Mouse (Mus musculus) heart, postnatal 0 days (tissue): ENCODE results near the gene Shc1.

ENCODE experiments used
- CTCF ChIP-seq: IDR thresholded peaks from 2 replicates; pipeline ENCODE4 v1.5.1; 2016; ENCODE audit warnings: antibody characterized with exemption, control low read depth, low read depth
- EP300 ChIP-seq: IDR thresholded peaks from 2 replicates; pipeline ENCODE4 v1.6.1; 2016; ENCODE audit warnings: antibody characterized with exemption, low read depth

DNA sequence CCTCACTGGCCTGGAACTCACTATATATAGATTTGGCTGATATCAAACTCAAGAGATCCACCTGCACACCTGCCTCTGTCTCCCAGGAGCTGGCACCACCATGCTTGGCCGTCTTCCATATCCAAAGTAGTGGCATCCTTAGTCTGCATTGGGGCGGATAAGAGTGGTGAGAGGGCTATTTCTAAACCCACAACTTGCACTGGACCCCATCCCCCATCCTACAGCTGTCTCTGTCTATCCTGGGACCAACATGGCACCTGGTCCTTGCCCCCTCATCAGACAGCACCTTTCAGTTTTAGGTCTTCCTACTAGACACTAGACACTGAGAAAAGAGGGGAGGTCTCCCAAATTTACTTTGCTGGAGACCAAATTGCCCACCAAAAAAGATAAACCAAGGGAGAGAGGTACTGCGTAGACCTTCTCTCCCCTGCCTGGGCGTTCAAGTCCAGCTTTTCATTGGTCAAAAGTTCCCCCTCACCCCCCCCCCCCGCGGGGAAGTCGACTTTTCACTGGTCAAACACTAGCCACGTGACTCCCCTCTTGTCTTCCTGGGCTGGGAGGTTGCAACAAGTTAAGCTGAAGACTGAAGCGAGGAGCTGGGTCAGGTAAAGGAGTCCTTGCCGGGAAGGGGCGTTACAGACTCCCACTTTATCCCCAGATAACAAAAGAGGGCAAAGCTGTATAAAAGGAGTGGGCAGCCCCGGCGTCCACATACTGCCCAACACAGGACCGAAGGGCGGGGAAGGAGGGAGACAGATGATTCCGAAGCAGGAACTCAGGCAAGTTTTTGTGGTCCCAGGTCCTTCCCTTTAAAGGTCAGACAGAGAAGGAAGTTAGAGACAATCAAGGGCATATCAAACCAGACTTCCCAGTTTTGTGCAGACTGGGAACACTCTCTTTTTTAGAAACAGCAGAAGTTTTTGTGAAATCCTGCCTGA, 18.2 kb downstream of the Shc1 start, which contains the start of gene Pbxip1:
- no peak for TF ChIP-seq EP300
- TF ChIP-seq CTCF, result no peak
